Mouse (Mus musculus) testis, adult 2 months (tissue): ENCODE results near the gene Mphosph9.

Source experiments
- CTCF ChIP-seq: fragments of 200-500 bp; IDR thresholded peaks from 2 replicates; pipeline ENCODE4 v1.5.1; 2012; ENCODE audit warnings: low read depth, mild to moderate bottlenecking, inconsistent platforms, low read length, moderate library complexity; ENCODE audit not compliant: control insufficient read depth, insufficient read depth, insufficient replicate concordance
- POLR2A ChIP-seq: fragments of 200-500 bp; IDR thresholded peaks from 2 replicates; pipeline ENCODE4 v1.6.1; 2012; ENCODE audit warnings: low read depth, mild to moderate bottlenecking, inconsistent platforms, low read length, moderate library complexity; ENCODE audit not compliant: control insufficient read depth

DNA sequence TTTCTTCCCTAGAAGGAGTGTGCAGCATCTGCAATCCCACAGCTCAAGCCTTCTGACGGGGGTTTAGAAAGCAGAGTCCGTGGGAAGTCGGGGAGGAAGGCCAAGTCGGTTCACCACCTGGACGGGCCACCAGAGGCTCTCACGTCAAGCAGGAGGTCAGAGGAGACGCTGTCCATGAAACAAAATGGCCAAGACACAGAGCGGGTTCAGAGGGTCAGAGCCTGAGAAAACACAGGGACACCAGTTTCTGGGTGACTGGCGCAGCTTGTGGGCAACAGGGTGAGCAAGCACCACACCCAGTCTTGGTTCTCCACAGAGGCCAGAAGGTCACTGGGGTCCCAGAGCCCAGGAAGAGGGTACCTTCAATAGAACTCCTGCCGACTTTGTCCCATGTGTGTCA is 112.1 kb downstream of the Mphosph9 start:
- TF ChIP-seq CTCF (no peak), POLR2A (no peak)
